Mouse (Mus musculus) mesoderm, embryonic 11.5 days (tissue): ENCODE measurements at regions not wholly inside any gene's neighbourhood (a gene's known extent, or its start where the extent isn't known, plus 50 kb on each side); places are given as distances from the start of the nearest gene placed in this dataset.

ENCODE experiments used
- DNase-seq: peaks from one replicate; pipeline ENCODE4 v3.0.0-alpha.2; 2012; ENCODE audit warnings: low read depth, low spot score

GRCm38 (mm10) chr7:96078511-96078910 is 92.5 kb upstream of the Tenm4 start:
- DNase-seq, result no peak

GRCm38 (mm10) chr7:96081676-96082075 is 89.4 kb upstream of the Tenm4 start:
- no peak for DNase-seq

- DNase-seq, result no peak
Measured at GRCm38 (mm10) chr7:96095185-96095584, 75.9 kb upstream of the Tenm4 start.

GRCm38 (mm10) chr7:96095752-96096151 is 75.3 kb upstream of the Tenm4 start:
- no peak for DNase-seq

- no peak for DNase-seq
Measured at GRCm38 (mm10) chr7:96098686-96099376, 72.2 kb upstream of the Tenm4 start.

- DNase-seq, result peak; percentile 50
Measured at GRCm38 (mm10) chr7:96102727-96103126, 68.3 kb upstream of the Tenm4 start.

GRCm38 (mm10) chr7:96108768-96109167 is 62.3 kb upstream of the Tenm4 start:
- no peak for DNase-seq

- no peak for DNase-seq
Measured at GRCm38 (mm10) chr7:96120142-96120541, 50.9 kb upstream of the Tenm4 start.
